Mouse (Mus musculus): ENCODE measurements around the gene Tas1r3. TPM values are rescaled to one million over a fixed set of nuclear protein-coding genes. Genes with fewer than 3 reads are reported as not detected.
A peak's percentile ranks its signal among the peaks of the same experiment; 100 is the strongest.

The Tas1r3 gene
- polyA plus RNA-seq, 1 experiment from 2014 or later: 0.45 TPM

- Histone ChIP-seq H3K9me3 (ENCODE audit: control insufficient read depth, low read length) (no peaks in the 10 kb centered on the region), H3K27ac (ENCODE audit: low read depth, low read length) (no peak overlapping the region), H3K4me3 (ENCODE audit: low read depth, low read length) (no peak overlapping the region), H3K27me3 (ENCODE audit: control insufficient read depth, insufficient read depth, low read length) (no peaks in the 10 kb centered on the region), H3K4me1 (replicated peaks; ENCODE audit: control insufficient read depth, insufficient read depth, low read length) (peaks cover 12% of the 10 kb centered on the region), H3K9ac (ENCODE audit: low read length) (no peak overlapping the region), H3K36me3 (ENCODE audit: control insufficient read depth, insufficient read depth, low read length) (no peaks in the 10 kb centered on the region; the same call in 1 of the 2 replicates), H3K4me2 (ENCODE audit: low read depth, low read length, severe bottlenecking) (no peak overlapping the region)
- 40% methylated on average over 2 of the region's 2 CpGs for WGBS
- ATAC-seq (replicated peaks; ENCODE audit: low FRiP score): peak; percentile 15
- peak; percentile 79 for DNase-seq (ENCODE audit: low spot score)
These were observed 29.3 kb downstream of the Tas1r3 start for GRCm38 (mm10) chr4:155833836-155834235.

- Histone ChIP-seq H3K4me2 (ENCODE audit: low read depth, low read length, severe bottlenecking) (no peak overlapping the region), H3K9ac (ENCODE audit: low read length) (no peak overlapping the region), H3K36me3 (ENCODE audit: control insufficient read depth, insufficient read depth, low read length) (no peaks in the 10 kb centered on the region; the same call in 1 of the 2 replicates), H3K9me3 (ENCODE audit: control insufficient read depth, low read length) (no peaks in the 10 kb centered on the region), H3K4me3 (ENCODE audit: low read depth, low read length) (no peak overlapping the region), H3K4me1 (replicated peaks; ENCODE audit: control insufficient read depth, insufficient read depth, low read length) (peaks cover 12% of the 10 kb centered on the region), H3K27ac (ENCODE audit: low read depth, low read length) (no peak overlapping the region), H3K27me3 (ENCODE audit: control insufficient read depth, insufficient read depth, low read length) (no peaks in the 10 kb centered on the region)
- DNase-seq (ENCODE audit: low spot score) (no peak), ATAC-seq (replicated peaks; ENCODE audit: low FRiP score) (no peak)
- WGBS: 83% methylated on average over 4 of the region's 4 CpGs
These were observed 29.9 kb downstream of the Tas1r3 start for GRCm38 (mm10) chr4:155833234-155833633.

GRCm38 (mm10) chr4:155832321-155832720 lies 30.8 kb downstream of the Tas1r3 start:
- H3K36me3 ChIP-seq (ENCODE audit: control insufficient read depth, insufficient read depth, low read length): no peaks in the 10 kb centered on the region; the same call in 1 of the 2 replicates
- H3K4me2 ChIP-seq (ENCODE audit: low read depth, low read length, severe bottlenecking): peak overlapping the region; percentile 97
- no peak for DNase-seq (ENCODE audit: low spot score)
- no peak for ATAC-seq (replicated peaks; ENCODE audit: low FRiP score)
- peaks cover 12% of the 10 kb centered on the region for H3K4me1 ChIP-seq (replicated peaks; ENCODE audit: control insufficient read depth, insufficient read depth, low read length)
- H3K27ac ChIP-seq (ENCODE audit: low read depth, low read length): no peak overlapping the region
- H3K9ac ChIP-seq (ENCODE audit: low read length): peak overlapping the region; percentile 88
- no peaks in the 10 kb centered on the region for H3K9me3 ChIP-seq (ENCODE audit: control insufficient read depth, low read length)
- H3K4me3 ChIP-seq (ENCODE audit: low read depth, low read length): peak overlapping the region; percentile 87
- 56% methylated on average over 10 of the region's 10 CpGs for WGBS
- H3K27me3 ChIP-seq (ENCODE audit: control insufficient read depth, insufficient read depth, low read length): no peaks in the 10 kb centered on the region

- peak overlapping the region; percentile 88 for H3K9ac ChIP-seq (ENCODE audit: low read length)
- peaks cover 12% of the 10 kb centered on the region for H3K4me1 ChIP-seq (replicated peaks; ENCODE audit: control insufficient read depth, insufficient read depth, low read length)
- no peaks in the 10 kb centered on the region for H3K27me3 ChIP-seq (ENCODE audit: control insufficient read depth, insufficient read depth, low read length)
- 1% methylated on average over 25 of the region's 25 CpGs for WGBS
- ATAC-seq (replicated peaks; ENCODE audit: low FRiP score) (no peak), DNase-seq (ENCODE audit: low spot score) (peak; percentile 67)
- peak overlapping the region; percentile 87 for H3K4me3 ChIP-seq (ENCODE audit: low read depth, low read length)
- H3K4me2 ChIP-seq (ENCODE audit: low read depth, low read length, severe bottlenecking): peak overlapping the region; percentile 97
- H3K36me3 ChIP-seq (ENCODE audit: control insufficient read depth, insufficient read depth, low read length): peaks cover 2% of the 10 kb centered on the region; the same call in 1 of the 2 replicates
- no peaks in the 10 kb centered on the region for H3K9me3 ChIP-seq (ENCODE audit: control insufficient read depth, low read length)
- peak overlapping the region; percentile 79 for H3K27ac ChIP-seq (ENCODE audit: low read depth, low read length)
These were observed 31.3 kb downstream of the Tas1r3 start for GRCm38 (mm10) chr4:155831831-155832230.

- ATAC-seq (replicated peaks; ENCODE audit: low FRiP score) (peak; percentile 94), DNase-seq (ENCODE audit: low spot score) (peak; percentile 98)
- WGBS: under 1% methylated on average over 49 of the region's 49 CpGs
- peak within 1 kb of the TSS; percentile 97 for H3K4me2 ChIP-seq (ENCODE audit: low read depth, low read length, severe bottlenecking)
- no peaks in the 10 kb centered on the region for H3K27me3 ChIP-seq (ENCODE audit: control insufficient read depth, insufficient read depth, low read length)
- H3K27ac ChIP-seq (ENCODE audit: low read depth, low read length): peak within 1 kb of the TSS; percentile 79
- H3K9ac ChIP-seq (ENCODE audit: low read length): peak within 1 kb of the TSS; percentile 88
- H3K4me3 ChIP-seq (ENCODE audit: low read depth, low read length): peak within 1 kb of the TSS; percentile 87
- H3K36me3 ChIP-seq (ENCODE audit: control insufficient read depth, insufficient read depth, low read length): peaks cover 4% of the 10 kb centered on the region; the same call in 1 of the 2 replicates
- peaks cover 12% of the 10 kb centered on the region for H3K4me1 ChIP-seq (replicated peaks; ENCODE audit: control insufficient read depth, insufficient read depth, low read length)
- H3K9me3 ChIP-seq (ENCODE audit: control insufficient read depth, low read length): no peaks in the 10 kb centered on the region
These were observed 31.9 kb downstream of the Tas1r3 start, which contains the start of gene Aurkaip1 for GRCm38 (mm10) chr4:155831205-155831766. Gene Aurkaip1 (plus strand): TSS chr4:155831272.

GRCm38 (mm10) chr4:155830596-155830995 lies 32.6 kb downstream of the Tas1r3 start:
- DNase-seq (ENCODE audit: low spot score) (no peak), ATAC-seq (replicated peaks; ENCODE audit: low FRiP score) (no peak)
- peaks cover 4% of the 10 kb centered on the region; the same call in 1 of the 2 replicates for H3K36me3 ChIP-seq (ENCODE audit: control insufficient read depth, insufficient read depth, low read length)
- peak overlapping the region; percentile 87 for H3K4me3 ChIP-seq (ENCODE audit: low read depth, low read length)
- H3K9ac ChIP-seq (ENCODE audit: low read length): no peak overlapping the region; the same call in 1 of the 2 replicates
- H3K4me2 ChIP-seq (ENCODE audit: low read depth, low read length, severe bottlenecking): peak overlapping the region; percentile 97; the same call in 1 of the 2 replicates
- peak overlapping the region; percentile 79; the same call in 1 of the 2 replicates for H3K27ac ChIP-seq (ENCODE audit: low read depth, low read length)
- 57% methylated on average over 8 of the region's 8 CpGs for WGBS
- peaks cover 12% of the 10 kb centered on the region for H3K4me1 ChIP-seq (replicated peaks; ENCODE audit: control insufficient read depth, insufficient read depth, low read length)
- H3K9me3 ChIP-seq (ENCODE audit: control insufficient read depth, low read length): no peaks in the 10 kb centered on the region
- no peaks in the 10 kb centered on the region for H3K27me3 ChIP-seq (ENCODE audit: control insufficient read depth, insufficient read depth, low read length)

GRCm38 (mm10) chr4:155829866-155830265 lies 33.3 kb downstream of the Tas1r3 start:
- no peak for DNase-seq (ENCODE audit: low spot score)
- no peak overlapping the region for H3K9ac ChIP-seq (ENCODE audit: low read length)

GRCm38 (mm10) chr4:155823443-155823842 lies 39.7 kb downstream of the Tas1r3 start:
- H3K4me2 ChIP-seq (ENCODE audit: low read depth, low read length, severe bottlenecking): no peak overlapping the region
- no peaks in the 10 kb centered on the region for H3K9me3 ChIP-seq (ENCODE audit: control insufficient read depth, low read length)
- H3K36me3 ChIP-seq (ENCODE audit: control insufficient read depth, insufficient read depth, low read length): peaks cover 37% of the 10 kb centered on the region
- no peaks in the 10 kb centered on the region for H3K4me1 ChIP-seq (replicated peaks; ENCODE audit: control insufficient read depth, insufficient read depth, low read length)
- no peaks in the 10 kb centered on the region for H3K27me3 ChIP-seq (ENCODE audit: control insufficient read depth, insufficient read depth, low read length)
- 96% methylated on average over 16 of the region's 16 CpGs for WGBS
- ATAC-seq (replicated peaks; ENCODE audit: low FRiP score): no peak
- H3K9ac ChIP-seq (ENCODE audit: low read length): no peak overlapping the region
- no peak for DNase-seq (ENCODE audit: low spot score)
- no peak overlapping the region for H3K27ac ChIP-seq (ENCODE audit: low read depth, low read length)
- H3K4me3 ChIP-seq (ENCODE audit: low read depth, low read length): no peak overlapping the region

More at GRCm38 (mm10) chr4:155829866-155830265, 33.3 kb downstream of the Tas1r3 start:
- Histone ChIP-seq H3K4me3 (ENCODE audit: low read depth, low read length) (no peak overlapping the region), H3K4me1 (replicated peaks; ENCODE audit: control insufficient read depth, insufficient read depth, low read length) (peaks cover 12% of the 10 kb centered on the region), H3K27me3 (ENCODE audit: control insufficient read depth, insufficient read depth, low read length) (no peaks in the 10 kb centered on the region), H3K9me3 (ENCODE audit: control insufficient read depth, low read length) (no peaks in the 10 kb centered on the region), H3K4me2 (ENCODE audit: low read depth, low read length, severe bottlenecking) (no peak overlapping the region), H3K27ac (ENCODE audit: low read depth, low read length) (no peak overlapping the region), H3K36me3 (ENCODE audit: control insufficient read depth, insufficient read depth, low read length) (peaks cover 11% of the 10 kb centered on the region; the same call in 1 of the 2 replicates)
- 95% methylated on average over 4 of the region's 4 CpGs for WGBS
- ATAC-seq (replicated peaks; ENCODE audit: low FRiP score): no peak

- Histone ChIP-seq H3K9me3 (ENCODE audit: control insufficient read depth, low read length) (no peaks in the 10 kb centered on the region), H3K4me2 (ENCODE audit: low read depth, low read length, severe bottlenecking) (no peak overlapping the region), H3K4me3 (ENCODE audit: low read depth, low read length) (no peak overlapping the region), H3K9ac (ENCODE audit: low read length) (no peak overlapping the region), H3K27ac (ENCODE audit: low read depth, low read length) (no peak overlapping the region), H3K36me3 (ENCODE audit: control insufficient read depth, insufficient read depth, low read length) (peaks cover 43% of the 10 kb centered on the region), H3K4me1 (replicated peaks; ENCODE audit: control insufficient read depth, insufficient read depth, low read length) (no peaks in the 10 kb centered on the region), H3K27me3 (ENCODE audit: control insufficient read depth, insufficient read depth, low read length) (no peaks in the 10 kb centered on the region)
- DNase-seq (ENCODE audit: low spot score): no peak
- 87% methylated on average over 7 of the region's 7 CpGs for WGBS
- no peak for ATAC-seq (replicated peaks; ENCODE audit: low FRiP score)
These were observed 42.1 kb downstream of the Tas1r3 start for GRCm38 (mm10) chr4:155821025-155821424.

Measured in forebrain, embryonic 11.5 days (tissue).